Mouse (Mus musculus) bone marrow, adult 2 months (tissue): ENCODE data around the gene Vmn2r1. TPM values are rescaled to one million over a fixed set of nuclear protein-coding genes. Genes with fewer than 3 reads are reported as not detected.

Source experiments
- H3K27ac ChIP-seq: fragments of 200-500 bp; 2 replicates; pipeline ENCODE4 v1.5.1; 2012; ENCODE audit warnings: low read depth, mild to moderate bottlenecking, control low read depth, inconsistent platforms, low read length; ENCODE audit not compliant: control insufficient read depth, poor library complexity, insufficient read depth
- H3K4me1 ChIP-seq: fragments of 200-500 bp; 2 replicates; pipeline ENCODE4 v1.6.1; 2011; ENCODE audit warnings: low read length; ENCODE audit not compliant: control insufficient read depth, insufficient read depth
- H3K4me3 ChIP-seq: fragments of 200-500 bp; replicated peaks from 2 replicates; pipeline ENCODE3; 2011; ENCODE audit warnings: mild to moderate bottlenecking, low read depth, low read length, control low read depth; ENCODE audit not compliant: control insufficient read depth
- CTCF ChIP-seq: fragments of 200-500 bp; IDR thresholded peaks from 2 replicates; pipeline ENCODE4 v1.5.1; 2011; ENCODE audit warnings: low read length, control low read depth; ENCODE audit not compliant: control insufficient read depth, insufficient read depth
- POLR2A ChIP-seq: fragments of 200-500 bp; IDR thresholded peaks from 2 replicates; pipeline ENCODE4 v1.6.1; 2011; ENCODE audit warnings: low read depth, mild to moderate bottlenecking, control low read depth, low read length, borderline replicate concordance; ENCODE audit not compliant: control insufficient read depth
- WGBS: fragments of 180-500 bp; shearing (Covaris S2); methylation state at CpG from one replicate; pipeline ENCODE4 v1.1.7; 2018; 5-methylcytosine and 5-hydroxymethylcytosine counted together
- polyA plus RNA-seq: library from polyadenylated mRNA; stranded (reverse); fragments of >200 nt; gene quantifications from 2 replicates; pipeline ENCODE4 v1.2.4, GENCODE M21; 2011; ENCODE audit warnings: low replicate concordance; ENCODE audit not compliant: missing spikeins, insufficient read depth, insufficient read length

Gene Vmn2r1
- not detected in 2 replicates for polyA plus RNA-seq

DNA sequence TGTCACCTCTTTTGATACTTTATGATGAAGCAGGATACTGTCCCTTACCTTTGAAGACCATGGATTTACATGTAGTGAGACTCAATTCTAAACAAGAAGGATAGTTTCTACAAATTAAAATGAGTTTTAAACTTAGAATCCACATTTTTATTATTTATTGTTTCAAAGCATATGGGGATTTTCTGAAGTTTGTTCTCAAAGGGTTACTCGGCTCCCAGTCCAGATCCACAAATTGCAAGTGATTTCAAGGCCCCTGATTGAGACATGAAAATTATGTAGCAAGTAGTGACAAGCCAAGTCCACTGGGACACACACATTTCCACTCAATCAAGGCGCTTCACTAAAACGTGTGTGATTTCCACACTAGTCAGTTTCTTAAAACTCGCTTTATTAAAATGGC lies at the start of gene Vmn2r1:
TSS of gene Vmn2r1 (plus strand) at position 301 of the 400 bp plus-strand sequence.
- no peak for TF ChIP-seq POLR2A

DNA sequence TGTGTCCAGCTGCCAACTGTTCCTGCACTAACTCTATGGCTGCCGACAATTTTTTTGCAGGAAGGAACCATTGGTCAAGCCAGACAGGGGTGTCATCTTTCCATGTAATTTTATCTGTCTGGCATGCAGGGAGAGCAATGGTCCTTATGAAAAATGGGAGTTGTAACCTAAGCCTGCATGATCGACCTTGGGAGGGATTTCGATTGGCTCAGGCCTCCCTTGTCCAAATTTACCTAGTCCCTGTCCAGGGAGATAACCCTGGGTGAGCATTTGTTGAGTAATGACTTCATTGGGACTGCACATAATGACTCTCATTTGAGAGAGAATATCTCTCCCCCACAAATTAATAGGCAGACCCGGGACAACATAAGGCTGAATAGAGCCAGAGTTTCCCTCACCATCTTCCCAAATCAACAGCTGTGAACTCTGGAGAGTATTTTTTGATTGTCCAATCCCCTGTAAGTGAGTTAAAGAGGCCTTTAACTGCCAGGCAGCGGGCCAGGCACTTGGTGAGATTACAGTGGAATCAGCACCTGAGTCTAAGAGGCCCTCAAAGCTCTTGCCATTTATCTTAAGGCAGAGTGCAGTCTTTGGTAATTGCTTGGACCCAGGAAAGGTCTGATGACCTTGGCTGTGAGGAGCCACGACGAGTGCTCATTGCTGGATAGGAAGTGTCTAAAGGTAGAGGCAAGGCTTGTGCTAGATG lies 43.1 kb upstream of the Vmn2r1 start:
- H3K27ac ChIP-seq, result no peak overlapping the region
- WGBS, result 81% methylated on average over 7 of the region's 7 CpGs
- TF ChIP-seq POLR2A (no peak), CTCF (no peak)
- no peaks in the 10 kb centered on the region for H3K4me1 ChIP-seq
- no peak overlapping the region for H3K4me3 ChIP-seq

More for the DNA sequence above, at the start of gene Vmn2r1:
- H3K4me1 ChIP-seq, result no peaks in the 10 kb centered on the region
- 71% methylated on average over 4 of the region's 4 CpGs for WGBS
- no peak within 1 kb of the TSS for H3K4me3 ChIP-seq
- H3K27ac ChIP-seq, result no peak within 1 kb of the TSS

DNA sequence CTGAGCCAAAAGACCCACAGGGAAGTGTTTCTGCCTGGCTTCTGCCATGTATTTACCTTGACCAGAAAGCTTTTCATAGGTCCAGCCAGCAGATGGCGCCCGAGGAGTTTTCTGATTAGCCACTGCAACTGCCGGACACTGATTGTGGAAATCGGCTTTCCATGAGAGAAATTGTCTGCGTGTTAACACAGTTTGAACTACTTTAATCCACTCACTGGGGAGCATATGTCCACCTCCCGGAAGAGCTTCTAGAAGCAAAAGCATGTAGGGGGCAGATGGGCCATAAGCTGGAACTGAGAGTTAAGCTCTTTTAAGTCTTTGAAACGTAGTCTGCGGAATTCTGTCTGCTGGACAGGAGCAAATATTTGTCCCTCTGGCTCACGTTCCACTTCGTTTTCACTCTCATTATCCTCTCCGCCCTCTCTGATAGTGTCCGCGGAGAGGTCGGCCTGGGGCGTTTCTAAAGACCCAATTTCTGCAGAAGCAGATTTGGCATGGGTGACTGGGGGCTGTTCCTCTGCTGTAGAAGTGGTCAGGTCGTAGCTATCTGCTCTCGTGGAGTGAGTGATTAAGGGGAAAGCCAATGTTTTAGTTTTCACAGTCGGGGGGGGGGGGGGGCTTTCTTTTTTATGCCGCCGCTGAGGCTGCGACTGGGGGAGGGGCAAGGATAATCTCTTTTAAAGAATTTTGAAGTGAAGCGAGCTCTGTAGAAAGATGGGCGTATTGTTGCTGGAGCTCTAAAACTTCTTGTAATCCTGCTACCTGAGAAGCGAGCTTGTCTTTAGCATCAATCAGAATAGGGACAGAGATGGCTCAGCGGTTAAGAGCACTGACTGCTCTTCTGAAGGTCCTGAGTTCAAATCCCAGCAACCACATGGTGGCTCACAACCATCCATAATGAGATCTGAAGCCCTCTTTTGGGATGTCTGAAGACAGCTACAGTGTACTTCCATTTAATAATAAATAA lies 41.2 kb upstream of the Vmn2r1 start:
- WGBS, result 31% methylated on average over 25 of the region's 25 CpGs

DNA sequence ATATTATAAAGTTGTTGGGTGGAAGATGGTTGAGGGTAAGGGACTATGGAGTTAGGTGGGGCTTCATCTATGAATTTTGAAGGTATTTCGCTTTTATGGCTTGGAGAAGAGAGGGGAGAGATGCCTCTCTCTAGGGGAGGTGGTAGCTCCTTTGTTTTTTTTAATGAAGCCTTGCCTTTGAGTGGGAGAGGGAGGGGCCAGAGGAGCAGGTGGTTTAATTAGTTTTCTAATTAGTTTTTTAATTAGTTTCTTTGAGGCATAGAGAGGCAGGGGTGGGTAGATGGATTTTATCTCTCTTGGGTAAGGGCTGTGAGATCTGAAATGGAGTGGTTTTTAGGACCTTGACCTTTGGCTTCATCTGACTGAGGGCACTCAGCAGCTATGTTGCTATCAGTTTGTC lies 31.4 kb downstream of the Vmn2r1 start:
- no peaks in the 10 kb centered on the region for H3K4me1 ChIP-seq

More for the DNA sequence above, 41.2 kb upstream of the Vmn2r1 start:
- Histone ChIP-seq H3K27ac (no peak overlapping the region), H3K4me3 (no peak overlapping the region), H3K4me1 (no peaks in the 10 kb centered on the region)
- TF ChIP-seq POLR2A (no peak), CTCF (peak; percentile 53)

DNA sequence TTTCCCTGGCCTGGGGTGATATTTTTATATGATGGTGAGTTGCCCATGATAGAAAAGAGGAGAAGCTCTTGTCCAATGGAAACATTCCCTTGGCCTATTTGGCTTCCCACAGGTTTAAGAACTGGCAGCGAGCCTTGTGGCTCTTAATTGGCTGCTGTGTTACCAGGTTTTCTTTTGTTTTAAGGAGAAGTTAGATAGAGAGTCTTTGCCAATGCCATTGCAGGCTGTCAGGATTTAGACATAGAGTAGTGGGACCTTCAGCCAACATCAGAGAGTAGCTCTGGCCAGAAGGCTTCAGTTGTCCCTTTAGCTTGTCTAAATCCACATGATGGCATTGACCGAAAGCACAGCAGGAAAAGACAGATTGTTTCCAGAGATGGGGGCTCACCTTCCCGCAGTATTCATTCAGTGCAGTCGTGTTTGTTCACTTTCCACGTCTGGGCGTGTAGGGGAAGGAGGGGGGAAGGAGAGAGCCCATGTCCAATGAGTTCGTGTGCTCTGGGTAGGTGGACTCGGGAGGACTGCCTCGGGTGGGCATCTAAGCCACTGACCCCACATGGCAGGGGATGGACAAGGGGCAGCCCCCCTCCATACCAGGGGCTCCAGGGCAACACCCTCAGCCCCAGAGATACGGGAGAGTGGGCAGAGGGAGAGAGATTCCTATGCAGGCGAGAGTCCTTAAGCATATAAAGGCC lies 32.2 kb downstream of the Vmn2r1 start:
- Histone ChIP-seq H3K27ac (no peak overlapping the region), H3K4me3 (no peak overlapping the region), H3K4me1 (no peaks in the 10 kb centered on the region)
- 72% methylated on average over 11 of the region's 11 CpGs for WGBS
- no peak for TF ChIP-seq POLR2A

More for the DNA sequence above, 31.4 kb downstream of the Vmn2r1 start:
- WGBS, result 61% methylated on average over 1 of the region's 1 CpGs
- no peak overlapping the region for H3K27ac ChIP-seq
- H3K4me3 ChIP-seq, result no peak overlapping the region
- TF ChIP-seq CTCF (no peak), POLR2A (no peak)

DNA sequence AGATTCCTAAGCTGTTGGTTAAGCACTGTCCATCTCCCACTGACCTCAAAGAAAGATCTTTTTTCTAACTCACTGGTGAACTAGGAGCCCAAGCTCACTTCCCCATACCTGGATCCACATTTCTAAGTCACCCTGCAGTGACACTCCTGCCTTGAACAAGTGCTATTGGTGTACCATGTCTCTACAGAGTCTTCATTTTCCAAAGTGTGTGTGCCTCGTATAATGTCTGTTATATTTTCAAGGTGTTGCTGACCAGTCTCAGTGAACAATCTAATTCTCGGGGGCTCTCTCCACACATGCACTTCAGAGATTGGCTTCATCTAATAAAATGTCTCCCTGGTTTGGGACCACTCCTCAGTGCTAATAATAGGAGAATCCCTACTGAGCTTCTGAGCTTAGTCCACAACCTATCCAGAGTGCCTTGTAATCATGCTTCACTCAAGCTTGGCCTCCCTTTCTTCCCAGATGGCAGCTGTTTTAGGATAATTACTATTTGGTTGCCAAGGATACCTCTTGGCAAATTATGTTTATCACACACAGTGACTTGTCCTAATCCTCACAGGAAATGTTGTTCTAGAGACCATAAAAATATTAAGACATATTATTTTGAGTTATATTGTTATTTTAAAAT lies 60.6 kb downstream of the Vmn2r1 start, which contains the start of gene Vmn2r2:
TSS of gene Vmn2r2 (minus strand) at position 51 of the 631 bp plus-strand sequence.
- no peak within 1 kb of the TSS for H3K27ac ChIP-seq
- 80% methylated on average over 2 of the region's 2 CpGs for WGBS
- H3K4me3 ChIP-seq, result no peak within 1 kb of the TSS
- H3K4me1 ChIP-seq, result no peaks in the 10 kb centered on the region
- no peak for TF ChIP-seq CTCF
- no peak for TF ChIP-seq POLR2A

Other genes with a start within 250 kb of the Vmn2r1 start
- gene Plch1, start 182.1 kb upstream of the Vmn2r1 start, polyA plus RNA-seq, result not detected in 2 replicates
- 2.6 TPM in 1 of 2 replicates, not detected in the other for gene E130311K13Rik, start 152.1 kb upstream of the Vmn2r1 start, polyA plus RNA-seq
- gene Slc33a1, start 116.8 kb upstream of the Vmn2r1 start, polyA plus RNA-seq, result 3.7 and 6.1 TPM in 2 replicates
- gene Gmps, start 105.4 kb upstream of the Vmn2r1 start, polyA plus RNA-seq, result 7.5 and 7.9 TPM in 2 replicates
- gene Vmn2r2, start 60.4 kb downstream of the Vmn2r1 start, polyA plus RNA-seq, result not detected in 2 replicates
- 0.43 and 0.47 TPM in 2 replicates for gene Vmn2r3, start 208.2 kb downstream of the Vmn2r1 start, polyA plus RNA-seq